Mouse (Mus musculus) ES-Bruce4 (cell line): ENCODE measurements around the gene Wdr63.

Source experiments
- CTCF ChIP-seq: IDR thresholded peaks from one replicate; pipeline ENCODE4 v1.8.1; 2011; ENCODE audit warnings: low read depth, low read length
- EP300 ChIP-seq: IDR thresholded peaks from 2 replicates; pipeline ENCODE4 v1.6.1; 2011; ENCODE audit warnings: low read depth, low read length; ENCODE audit not compliant: insufficient read depth
- POLR2A ChIP-seq: IDR thresholded peaks from one replicate; pipeline ENCODE4 v1.8.1; 2011; ENCODE audit warnings: low read length; ENCODE audit not compliant: insufficient read depth

DNA sequence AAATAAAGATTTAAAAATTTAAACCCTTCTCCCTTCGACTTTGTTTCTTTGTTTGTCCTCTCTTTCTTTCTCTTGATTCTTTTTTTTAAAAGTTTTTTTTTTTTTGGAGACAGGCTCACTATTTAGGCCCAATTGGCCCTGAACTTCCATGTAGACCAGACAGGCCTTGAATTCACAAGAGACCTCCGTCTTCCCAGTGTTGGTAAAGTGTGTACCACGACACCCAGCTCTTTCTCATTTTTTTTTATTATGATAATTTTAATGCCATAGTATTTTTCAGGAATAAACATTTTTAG is 14.1 kb upstream of the Wdr63 start:
- TF ChIP-seq CTCF: no peak
- TF ChIP-seq POLR2A: no peak
- no peak for TF ChIP-seq EP300
